Mouse (Mus musculus) heart, adult 2 months (tissue): ENCODE data around the gene Ttc38. TPM values are rescaled to one million over a fixed set of nuclear protein-coding genes. Genes with fewer than 3 reads are reported as not detected.

Experiments used
- DNase-seq, 2 experiments: peaks; one replicate each; pipeline ENCODE4 v3.0.0; 2021
- H3K27ac ChIP-seq: fragments of 200-600 bp; 2 replicates; pipeline ENCODE4 v1.8.1; 2022
- H3K27me3 ChIP-seq: fragments of 200-500 bp; 2 replicates; pipeline ENCODE4 v1.6.1; 2012; ENCODE audit warnings: mild to moderate bottlenecking, low read length, inconsistent platforms, mixed read lengths; ENCODE audit not compliant: control insufficient read depth, insufficient read depth
- H3K36me3 ChIP-seq: fragments of 200-500 bp; 2 replicates; pipeline ENCODE4 v1.6.1; 2012; ENCODE audit warnings: low read length, inconsistent platforms; ENCODE audit not compliant: control insufficient read depth, insufficient read depth
- H3K4me1 ChIP-seq: fragments of 200-500 bp; 2 replicates; pipeline ENCODE4 v1.6.1; 2011; ENCODE audit warnings: low read length; ENCODE audit not compliant: control insufficient read depth, insufficient read depth
- H3K4me3 ChIP-seq: fragments of 200-600 bp; 2 replicates; pipeline ENCODE4 v1.8.1; 2022
- H3K79me2 ChIP-seq: fragments of 200-500 bp; replicated peaks from 2 replicates; pipeline ENCODE4 v1.6.1; 2012; ENCODE audit warnings: mild to moderate bottlenecking, inconsistent platforms, low read length, moderate library complexity, mixed read lengths; ENCODE audit not compliant: control insufficient read depth, insufficient read depth
- H3K9ac ChIP-seq: fragments of 200-500 bp; 2 replicates; pipeline ENCODE4 v1.6.1; 2012; ENCODE audit warnings: low read depth, mild to moderate bottlenecking, control low read depth, inconsistent platforms, low read length, mixed read lengths
- CTCF ChIP-seq: fragments of 200-600 bp; IDR thresholded peaks from 2 replicates; pipeline ENCODE4 v1.8.1; 2022; ENCODE audit warnings: antibody characterized with exemption, mild to moderate bottlenecking, moderate library complexity
- EP300 ChIP-seq: fragments of 200-500 bp; IDR thresholded peaks from 2 replicates; pipeline ENCODE4 v1.6.1; 2011; ENCODE audit warnings: low read depth, low read length, control low read depth; ENCODE audit not compliant: insufficient read depth
- POLR2A ChIP-seq: fragments of 200-500 bp; IDR thresholded peaks from 2 replicates; pipeline ENCODE4 v1.6.1; 2011; ENCODE audit warnings: mild to moderate bottlenecking, low read depth, low read length, control low read depth; ENCODE audit not compliant: insufficient read depth
- WGBS: fragments of 180-500 bp; shearing (Covaris S2); methylation state at CpG from one replicate; pipeline ENCODE4 v1.1.7; 2018; 5-methylcytosine and 5-hydroxymethylcytosine counted together
- intact Hi-C: fragments of 180-260 bp; cut with DNase I; formaldehyde crosslinking; loops from one replicate; pipeline ENCODE4 v1.15.1; 2025
- polyA plus RNA-seq: library from polyadenylated mRNA; depleted of rRNA; stranded (reverse); fragments of >200 nt; gene quantifications from 2 replicates; pipeline ENCODE4 v1.2.3, GENCODE M21; 2012; rRNA removed
- total RNA-seq, 2 experiments: library from RNA; stranded (reverse); gene quantifications; 2 replicates each; pipeline ENCODE4 v1.2.3; 2021

The Ttc38 gene
- total and polyA plus RNA-seq, 3 experiments: 6.8 to 21.1 (median 15.3) TPM

- WGBS: 89% methylated on average over 8 of the region's 8 CpGs
- Histone ChIP-seq H3K4me1 (no peaks in the 10 kb centered on the region), H3K27ac (no peak overlapping the region), H3K4me3 (no peak overlapping the region), H3K79me2 (no peaks in the 10 kb centered on the region), H3K9ac (no peak overlapping the region), H3K27me3 (no peaks in the 10 kb centered on the region), H3K36me3 (no peaks in the 10 kb centered on the region)
- DNase-seq: no peak
- intact Hi-C loops: no loop called here
- no peak for TF ChIP-seq CTCF
- TF ChIP-seq EP300: no peak
- no peak for TF ChIP-seq POLR2A
Observed at GRCm38 (mm10) chr15:85900318-85900717, 68.2 kb downstream of the Ttc38 start.

- WGBS: 71% methylated on average over 12 of the region's 12 CpGs
- Histone ChIP-seq H3K4me3 (no peak overlapping the region), H3K79me2 (no peaks in the 10 kb centered on the region), H3K4me1 (no peaks in the 10 kb centered on the region), H3K27ac (no peak overlapping the region), H3K36me3 (no peaks in the 10 kb centered on the region), H3K9ac (no peak overlapping the region), H3K27me3 (no peaks in the 10 kb centered on the region)
- no peak for DNase-seq
- no peak for TF ChIP-seq POLR2A
- TF ChIP-seq EP300: no peak
- TF ChIP-seq CTCF: no peak
- intact Hi-C loops: no loop called here
Observed at GRCm38 (mm10) chr15:85900801-85901200, 68.7 kb downstream of the Ttc38 start.

- Histone ChIP-seq H3K79me2 (no peaks in the 10 kb centered on the region), H3K4me3 (no peak overlapping the region), H3K9ac (no peak overlapping the region), H3K27me3 (no peaks in the 10 kb centered on the region), H3K4me1 (no peaks in the 10 kb centered on the region), H3K27ac (no peak overlapping the region), H3K36me3 (no peaks in the 10 kb centered on the region)
- no peak for DNase-seq
- 67% methylated on average over 10 of the region's 10 CpGs for WGBS
- TF ChIP-seq CTCF: no peak
- no peak for TF ChIP-seq POLR2A
- TF ChIP-seq EP300: no peak
- intact Hi-C loops: no loop called here
Observed at GRCm38 (mm10) chr15:85902505-85902904, 70.4 kb downstream of the Ttc38 start.

GRCm38 (mm10) chr15:85903826-85904225, 71.7 kb downstream of the Ttc38 start:
- H3K27ac ChIP-seq: no peak overlapping the region
- H3K9ac ChIP-seq: no peak overlapping the region
- no peaks in the 10 kb centered on the region for H3K27me3 ChIP-seq
- H3K36me3 ChIP-seq: no peaks in the 10 kb centered on the region
- no peak for DNase-seq
- H3K4me3 ChIP-seq: no peak overlapping the region
- WGBS: 66% methylated on average over 8 of the region's 8 CpGs
- H3K4me1 ChIP-seq: no peaks in the 10 kb centered on the region
- H3K79me2 ChIP-seq: no peaks in the 10 kb centered on the region
- intact Hi-C loops: no loop called here
- TF ChIP-seq EP300: no peak
- no peak for TF ChIP-seq POLR2A
- peak; percentile 62 for TF ChIP-seq CTCF

Other genes starting within 250 kb of the Ttc38 start
- gene Wnt7b, start 249.8 kb upstream of the Ttc38 start, total RNA-seq: under 1 TPM; 0.14 to 0.18 TPM
- 0.12 and 0.41 TPM in 2 replicates for gene Wnt7b, start 249.8 kb upstream of the Ttc38 start, polyA plus RNA-seq
- 10 to 100 TPM; 53.1 to 60.7 TPM for gene Ppara, start 97.3 kb upstream of the Ttc38 start, total RNA-seq
- 12.9 and 25.4 TPM in 2 replicates for gene Ppara, start 97.3 kb upstream of the Ttc38 start, polyA plus RNA-seq
- gene Cdpf1, start 20.6 kb upstream of the Ttc38 start, total RNA-seq: 10 to 100 TPM; 31.6 to 37.3 TPM
- gene Cdpf1, start 20.6 kb upstream of the Ttc38 start, polyA plus RNA-seq: 36.4 and 42.6 TPM in 2 replicates
- gene Pkdrej, start 10.6 kb upstream of the Ttc38 start, total RNA-seq: 1 to 10 TPM; 3.9 to 4.2 TPM
- gene Pkdrej, start 10.6 kb upstream of the Ttc38 start, polyA plus RNA-seq: 1.8 and 3.0 TPM in 2 replicates
- gene Gtse1, start 27.4 kb downstream of the Ttc38 start, total RNA-seq: under 1 TPM; 0.21 to 0.41 TPM
- gene Gtse1, start 27.4 kb downstream of the Ttc38 start, polyA plus RNA-seq: 0.53 and 0.61 TPM in 2 replicates
- gene Trmu, start 47.0 kb downstream of the Ttc38 start, total RNA-seq: 10 to 100 TPM; 15.7 to 15.9 TPM
- 23.5 and 27.8 TPM in 2 replicates for gene Trmu, start 47.0 kb downstream of the Ttc38 start, polyA plus RNA-seq
- gene Celsr1, start 201.5 kb downstream of the Ttc38 start, total RNA-seq: 1 to 10 TPM; 4.5 to 5.0 TPM
- 4.3 and 5.2 TPM in 2 replicates for gene Celsr1, start 201.5 kb downstream of the Ttc38 start, polyA plus RNA-seq
- gene Gramd4, start 225.4 kb downstream of the Ttc38 start, total RNA-seq: 10 to 100 TPM; 27.6 to 31.5 TPM
- 25.3 and 39.8 TPM in 2 replicates for gene Gramd4, start 225.4 kb downstream of the Ttc38 start, polyA plus RNA-seq